Mouse (Mus musculus): ENCODE measurements around the gene Gm21828.
"Not testable (repeated sequence)": the region's sequence is repeated elsewhere in the genome, so short reads cannot be mapped to it uniquely, and the experiment has no call there.

The Gm21828 gene

GRCm38 (mm10) chrY:13223828-13224227, at the start of gene Gm21828:
Gm21828 (minus strand) TSS chrY:13223928.
- in situ Hi-C loops (cut with MboI, MseI) = not testable (repeated sequence)

GRCm38 (mm10) chrY:13252091-13252490, 28.4 kb upstream of the Gm21828 start, which contains the start of the genes Gm21440 and Gm21454:
Gm21440 (plus strand) TSS chrY:13252391.
Gm21454 (plus strand) TSS chrY:13252442.
- in situ Hi-C loops (cut with MboI, MseI) = not testable (repeated sequence)
